Mouse (Mus musculus) spleen, adult 18-20 months (tissue): ENCODE measurements around the gene Irf2.

Source experiments
- DNase-seq, 2 experiments: peaks; one replicate each; pipeline ENCODE4 v3.0.0; 2022; ENCODE audit warnings: mixed read lengths in 2 of 2

The Irf2 gene

DNA sequence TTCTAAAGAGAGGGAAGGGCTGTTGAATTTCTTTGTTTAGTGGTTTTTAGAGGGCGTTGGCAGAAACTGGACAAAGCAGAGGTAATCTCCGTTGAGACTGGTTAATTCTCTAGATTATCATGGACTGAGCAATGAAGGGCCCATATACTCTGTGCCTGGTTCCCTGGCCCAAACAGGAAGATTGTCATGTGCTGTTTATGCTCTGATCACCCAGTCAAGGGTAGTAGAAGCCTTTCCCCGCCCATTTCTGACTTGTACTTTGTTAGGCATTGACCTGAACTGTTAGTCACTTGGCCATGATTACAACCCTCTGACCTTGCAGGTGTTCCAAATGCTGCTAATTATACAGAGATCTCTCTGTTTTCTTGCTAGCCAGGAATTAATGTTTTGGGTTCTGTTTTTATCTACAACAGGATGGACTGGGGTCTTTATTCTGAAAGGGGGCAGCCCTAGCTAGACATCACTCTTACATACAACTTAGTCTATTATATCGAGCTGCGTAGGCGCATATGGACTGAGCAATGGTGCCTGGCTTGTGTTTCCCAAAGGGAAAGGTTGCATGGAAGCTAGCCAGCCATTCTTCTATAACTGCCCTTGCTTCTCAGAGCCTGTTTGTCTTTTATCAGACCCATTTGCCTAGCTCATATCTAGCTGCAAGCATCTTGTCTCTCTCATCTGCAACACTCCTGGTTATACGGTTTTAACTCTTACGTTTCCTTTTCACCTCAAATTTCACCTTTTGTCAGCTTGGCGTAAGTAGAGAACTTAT lies 143.9 kb downstream of the Irf2 start:
- no peak for DNase-seq

DNA sequence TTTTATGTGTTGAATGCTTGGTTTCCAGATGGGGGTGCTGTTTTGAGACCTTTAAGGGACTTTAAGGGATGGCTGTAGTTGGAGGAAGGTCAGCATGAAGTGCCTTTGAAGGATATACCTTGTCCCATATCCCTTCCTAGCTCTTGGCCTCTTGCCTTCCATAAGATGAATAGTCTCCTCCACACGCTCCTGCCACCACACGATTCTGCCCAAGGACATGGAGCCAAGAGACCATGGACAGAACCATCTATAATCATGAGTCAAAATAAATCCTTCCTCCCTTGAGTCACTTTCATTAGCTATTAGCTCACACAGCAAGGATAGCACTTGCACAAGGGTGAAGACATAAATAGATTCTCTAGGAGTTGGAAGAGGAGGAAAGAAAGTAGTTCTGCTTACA lies 146.3 kb downstream of the Irf2 start:
- no peak for DNase-seq

GRCm38 (mm10) chr8:46886216-46886615 lies 146.7 kb downstream of the Irf2 start:
- DNase-seq = no peak

DNA sequence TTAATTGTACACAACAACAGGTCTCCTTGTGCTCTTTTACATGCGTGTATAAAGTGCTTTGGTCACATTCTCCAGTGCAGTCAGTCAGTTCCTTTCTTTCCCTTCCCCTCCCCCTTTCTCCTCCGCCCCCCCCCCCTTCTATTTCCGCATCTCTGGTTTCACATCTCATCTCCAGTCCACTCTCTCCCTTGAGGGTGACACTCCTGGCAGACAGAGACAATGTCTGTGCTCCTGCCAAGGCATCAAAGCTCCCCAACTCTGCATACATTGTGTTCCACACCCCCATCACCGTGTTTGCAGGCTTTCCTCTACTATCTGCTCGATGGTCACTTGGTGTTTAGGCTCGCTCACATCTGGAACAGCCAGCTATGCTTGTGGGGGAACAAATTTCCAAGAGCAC lies 147.9 kb downstream of the Irf2 start:
- DNase-seq = no peak

GRCm38 (mm10) chr8:46888575-46888974 lies 149.0 kb downstream of the Irf2 start:
- no peak for DNase-seq

- no peak for DNase-seq
Measured at GRCm38 (mm10) chr8:46890241-46890640, 150.7 kb downstream of the Irf2 start.

GRCm38 (mm10) chr8:46892511-46893273 lies 153.2 kb downstream of the Irf2 start:
- no peak for DNase-seq

GRCm38 (mm10) chr8:46894385-46894784 lies 154.9 kb downstream of the Irf2 start:
- no peak for DNase-seq

GRCm38 (mm10) chr8:46896005-46896404 lies 156.5 kb downstream of the Irf2 start:
- DNase-seq = no peak

- DNase-seq = no peak
Measured at GRCm38 (mm10) chr8:46896704-46897103, 157.2 kb downstream of the Irf2 start.
